Mouse (Mus musculus) CH12.LX (cell line): Measurements from ENCODE around the gene Tent5b. TPM values are rescaled to one million over a fixed set of nuclear protein-coding genes. Genes with fewer than 3 reads are reported as not detected.

Experiments
- DNase-seq: peaks from one replicate; pipeline ENCODE4 v3.0.0-alpha.2; 2013; ENCODE audit errors: extremely low read depth
- H3K27ac ChIP-seq: 2 replicates; pipeline ENCODE4 v1.5.1; 2012; ENCODE audit warnings: low read depth, mild to moderate bottlenecking, control low read depth, moderate library complexity; ENCODE audit not compliant: insufficient read depth
- H3K27me3 ChIP-seq: replicated peaks from 2 replicates; pipeline ENCODE3; 2012; ENCODE audit warnings: inconsistent platforms
- H3K36me3 ChIP-seq, 2 experiments: replicated peaks in 1 of 2; 2 replicates each; pipeline versions ENCODE3 to v1.6.1; 2012; ENCODE audit warnings: inconsistent platforms in 1 of 2, low read length in 1 of 2, mild to moderate bottlenecking in 1 of 2, mixed read lengths in 1 of 2, moderate library complexity in 1 of 2; ENCODE audit not compliant: control insufficient read depth in 1 of 2, insufficient read depth in 1 of 2
- H3K4me1 ChIP-seq, 2 experiments: 2 replicates each; pipeline ENCODE4 v1.6.1; 2012; ENCODE audit warnings: inconsistent platforms in 1 of 2, moderate library complexity in 1 of 2; ENCODE audit not compliant: insufficient read depth in 2 of 2, control insufficient read depth in 1 of 2
- H3K4me2 ChIP-seq: 2 replicates; pipeline ENCODE4 v1.6.1; 2012; ENCODE audit warnings: low read depth, mild to moderate bottlenecking, control low read depth; ENCODE audit not compliant: poor library complexity, insufficient read depth, severe bottlenecking
- H3K4me3 ChIP-seq, 3 experiments: fragments of 150-350 bp in 1 of 3; sonication (generic) in 1 of 3; replicated peaks in 1 of 3; 2 replicates each; pipeline versions ENCODE3 to v1.5.1; 2011 to 2012; ENCODE audit warnings: low read depth in 2 of 3, low read length in 2 of 3, mild to moderate bottlenecking in 2 of 3, moderate library complexity in 2 of 3, control low read depth in 1 of 3, improper control_type of control experiment in 1 of 3, inconsistent platforms in 1 of 3, mixed read lengths in 1 of 3; ENCODE audit not compliant: poor library complexity in 1 of 3
- H3K79me2 ChIP-seq: replicated peaks from 2 replicates; pipeline ENCODE4 v1.6.1; 2012; ENCODE audit warnings: mild to moderate bottlenecking, moderate library complexity; ENCODE audit not compliant: control insufficient read depth, poor library complexity, insufficient read depth, severe bottlenecking; ENCODE audit errors: extremely low read depth
- H3K9ac ChIP-seq: 2 replicates; pipeline ENCODE4 v1.6.1; 2012; ENCODE audit warnings: low read depth, mild to moderate bottlenecking, control low read depth, moderate library complexity; ENCODE audit not compliant: insufficient read depth
- H3K9me3 ChIP-seq: replicated peaks from 2 replicates; pipeline ENCODE3; 2012; ENCODE audit warnings: low read length, inconsistent platforms, mixed read lengths
- BHLHE40 ChIP-seq: IDR thresholded peaks from 2 replicates; pipeline ENCODE4 v1.6.1; 2011; ENCODE audit warnings: mild to moderate bottlenecking, low read depth, low read length, improper control_type of control experiment
- E2F4 ChIP-seq: IDR thresholded peaks from 2 replicates; pipeline ENCODE4 v1.6.1; 2011; ENCODE audit warnings: low read depth, low read length, improper control_type of control experiment; ENCODE audit not compliant: insufficient replicate concordance
- HCFC1 ChIP-seq: IDR thresholded peaks from 2 replicates; pipeline ENCODE4 v1.6.1; 2012; ENCODE audit warnings: low read depth, mild to moderate bottlenecking, inconsistent platforms, low read length, improper control_type of control experiment
- IRF4 ChIP-seq: IDR thresholded peaks from 2 replicates; pipeline ENCODE4 v1.6.1; 2014; ENCODE audit warnings: low read depth, mild to moderate bottlenecking, inconsistent platforms, low read length, improper control_type of control experiment
- MAZ ChIP-seq: IDR thresholded peaks from 2 replicates; pipeline ENCODE4 v1.6.1; 2012; ENCODE audit warnings: low read depth, mild to moderate bottlenecking, inconsistent platforms, low read length, improper control_type of control experiment, moderate library complexity
- NRF1 ChIP-seq: IDR thresholded peaks from 2 replicates; pipeline ENCODE4 v1.6.1; 2014; ENCODE audit warnings: low read depth, mild to moderate bottlenecking, inconsistent platforms, low read length, improper control_type of control experiment, moderate library complexity
- PAX5 ChIP-seq: IDR thresholded peaks from 2 replicates; pipeline ENCODE4 v1.6.1; 2012; ENCODE audit warnings: low read length, inconsistent platforms, mixed read lengths
- RAD21 ChIP-seq: IDR thresholded peaks from 2 replicates; pipeline ENCODE4 v1.6.1; 2011; ENCODE audit warnings: low read depth, mild to moderate bottlenecking, low read length, improper control_type of control experiment, moderate library complexity
- RCOR1 ChIP-seq: conservative IDR thresholded peaks from 2 replicates; pipeline ENCODE4 v1.6.1; 2012; ENCODE audit warnings: low read depth, mild to moderate bottlenecking, inconsistent platforms, low read length, improper control_type of control experiment
- TCF12 ChIP-seq: IDR thresholded peaks from 2 replicates; pipeline ENCODE4 v1.6.1; 2014; ENCODE audit warnings: low read depth, mild to moderate bottlenecking, inconsistent platforms, low read length, improper control_type of control experiment
- USF2 ChIP-seq: conservative IDR thresholded peaks from 2 replicates; pipeline ENCODE4 v1.6.1; 2011; ENCODE audit warnings: low read depth, low read length, improper control_type of control experiment
- dilution Hi-C: fragments of 300-500 bp; cut with MboI; formaldehyde crosslinking; loops from 2 replicates; pipeline ENCODE4 v1.14.3; 2020; ENCODE audit warnings: low sequenced_read_pairs; ENCODE audit not compliant: extremely low pct_unique_long_range_greater_than_20kb, extremely low pct_ligation_motif_present
- in situ Hi-C: fragments of 300-500 bp; cut with MboI; formaldehyde crosslinking; loops from 3 replicates; pipeline ENCODE4 v1.14.3; 2019; ENCODE audit warnings: low sequenced_read_pairs, low pct_ligation_motif_present, low pct_unique_long_range_greater_than_20kb, mixed read lengths
- polyA plus RNA-seq: library from polyadenylated mRNA; unstranded; fragments of >175 nt; gene quantifications from 2 replicates; pipeline ENCODE4 v1.2.1, GENCODE M21; 2012; ENCODE audit warnings: low read depth; ENCODE audit not compliant: insufficient read length
- total RNA-seq, 2 experiments: library from RNA; depleted of rRNA; stranded (reverse); fragments of 300-350 nt in 1 of 2; fragments of >200 nt in 1 of 2; gene quantifications; 2 replicates each; pipeline ENCODE4 v1.2.3; 2012 to 2014

The Tent5b gene
- total and polyA plus RNA-seq, 3 experiments = not detected

DNA sequence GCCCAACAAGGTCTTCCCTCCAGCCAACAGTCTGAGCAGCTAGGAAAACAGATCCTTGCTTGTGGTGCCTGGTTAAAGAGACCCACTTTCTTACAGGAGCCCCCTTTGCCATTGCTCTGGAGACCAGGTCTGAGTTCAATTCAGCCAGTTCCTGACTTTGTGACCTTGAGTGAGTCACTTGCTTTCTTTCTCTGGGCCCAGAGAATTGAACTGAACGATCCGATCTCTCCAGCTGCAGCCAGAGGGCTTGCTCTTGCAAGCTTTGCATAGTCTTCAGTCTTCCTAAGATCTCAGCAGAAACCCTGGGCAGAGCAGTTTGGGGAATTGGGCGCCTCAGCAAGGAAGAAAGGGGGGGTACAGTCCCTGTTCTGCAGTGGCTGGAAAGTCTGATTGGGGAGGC is 2.5 kb downstream of the Tent5b start:
- Histone ChIP-seq H3K27me3 (peaks cover 95% of the 10 kb centered on the region), H3K27ac (no peak overlapping the region), H3K79me2 (no peaks in the 10 kb centered on the region), H3K4me2 (no peak overlapping the region), H3K36me3 (no peaks in the 10 kb centered on the region), H3K4me3 (no peak overlapping the region), H3K4me1 (peaks cover 0 to 10% of the 10 kb centered on the region in 2 experiments; a peak in 3 of 4 replicates), H3K9ac (no peak overlapping the region), H3K9me3 (no peaks in the 10 kb centered on the region)
- TF ChIP-seq BHLHE40 (no peak), NRF1 (no peak), USF2 (no peak), HCFC1 (no peak), E2F4 (no peak), RAD21 (no peak), TCF12 (no peak), RCOR1 (no peak), MAZ (no peak), PAX5 (no peak)
- DNase-seq = no peak
- in situ Hi-C loops = no loop called here
- dilution Hi-C loops = no loop called here

GRCm38 (mm10) chr4:133484266-133485025 is 4.5 kb downstream of the Tent5b start:
- Histone ChIP-seq H3K9me3 (no peaks in the 10 kb centered on the region), H3K27ac (no peak overlapping the region), H3K36me3 (no peaks in the 10 kb centered on the region), H3K79me2 (no peaks in the 10 kb centered on the region), H3K4me2 (no peak overlapping the region), H3K27me3 (peaks cover 94% of the 10 kb centered on the region), H3K4me1 (peaks cover 0 to 10% of the 10 kb centered on the region in 2 experiments; a peak in 3 of 4 replicates), H3K9ac (no peak overlapping the region), H3K4me3 (no peak overlapping the region)
- dilution Hi-C loops (no loop called here), in situ Hi-C loops (no loop called here)
- DNase-seq = no peak
- no peak for TF ChIP-seq IRF4
